Mouse (Mus musculus): ENCODE results near the gene Wdr20.
"Not testable (repeated sequence)": the region's sequence is repeated elsewhere in the genome, so short reads cannot be mapped to it uniquely, and the experiment has no call there.

Wdr20 gene

GRCm38 (mm10) chr12:110737170-110738157, at the start of gene Wdr20:
Wdr20 (plus strand) TSS chr12:110737944.
- DNase-seq (ENCODE audit: low read depth): peak; percentile 98

GRCm38 (mm10) chr12:110688921-110689320, 48.8 kb upstream of the Wdr20 start:
- peak; percentile 21 for DNase-seq (ENCODE audit: low read depth)

GRCm38 (mm10) chr12:110689919-110690643, 47.7 kb upstream of the Wdr20 start:
- peak; percentile 39 for DNase-seq (ENCODE audit: low read depth)

GRCm38 (mm10) chr12:110693378-110693777, 44.4 kb upstream of the Wdr20 start:
- DNase-seq (ENCODE audit: low read depth): not testable (repeated sequence)

- no peak for DNase-seq (ENCODE audit: low read depth)
Measured at GRCm38 (mm10) chr12:110695676-110696171, 42.0 kb upstream of the Wdr20 start.

- peak; percentile 98 for DNase-seq (ENCODE audit: low read depth)
Measured at GRCm38 (mm10) chr12:110696173-110696974, 41.4 kb upstream of the Wdr20 start.

GRCm38 (mm10) chr12:110696975-110697400, 40.8 kb upstream of the Wdr20 start:
- DNase-seq (ENCODE audit: low read depth): no peak

GRCm38 (mm10) chr12:110697457-110697856, 40.3 kb upstream of the Wdr20 start:
- DNase-seq (ENCODE audit: low read depth): no peak

GRCm38 (mm10) chr12:110698080-110698479, 39.7 kb upstream of the Wdr20 start:
- no peak for DNase-seq (ENCODE audit: low read depth)

GRCm38 (mm10) chr12:110698523-110699170, 39.1 kb upstream of the Wdr20 start:
- peak; percentile 52 for DNase-seq (ENCODE audit: low read depth)

- no peak for DNase-seq (ENCODE audit: low read depth)
Measured at GRCm38 (mm10) chr12:110699171-110699547, 38.6 kb upstream of the Wdr20 start.

GRCm38 (mm10) chr12:110700730-110701129, 37.0 kb upstream of the Wdr20 start:
- no peak for DNase-seq (ENCODE audit: low read depth)

- DNase-seq (ENCODE audit: low read depth): peak; percentile 27
Measured at GRCm38 (mm10) chr12:110701363-110701762, 36.4 kb upstream of the Wdr20 start.

- no peak for DNase-seq (ENCODE audit: low read depth)
Measured at GRCm38 (mm10) chr12:110702556-110702955, 35.2 kb upstream of the Wdr20 start, which contains the start of gene Hsp90aa1. Hsp90aa1 (minus strand) TSS chr12:110702728.

GRCm38 (mm10) chr12:110703008-110703471, 34.7 kb upstream of the Wdr20 start:
- peak; percentile 88 for DNase-seq (ENCODE audit: low read depth)

- no peak for DNase-seq (ENCODE audit: low read depth)
Measured at GRCm38 (mm10) chr12:110703682-110704081, 34.1 kb upstream of the Wdr20 start.

GRCm38 (mm10) chr12:110705419-110705818, 32.3 kb upstream of the Wdr20 start:
- DNase-seq (ENCODE audit: low read depth): not testable (repeated sequence)

- peak; percentile 46 for DNase-seq (ENCODE audit: low read depth)
Measured at GRCm38 (mm10) chr12:110706337-110707231, 31.2 kb upstream of the Wdr20 start.

- no peak for DNase-seq (ENCODE audit: low read depth)
Measured at GRCm38 (mm10) chr12:110707451-110707850, 30.3 kb upstream of the Wdr20 start.

- DNase-seq (ENCODE audit: low read depth): no peak
Measured at GRCm38 (mm10) chr12:110711270-110711669, 26.5 kb upstream of the Wdr20 start.
